Mouse (Mus musculus): ENCODE results near the gene Cfap99.

Cfap99 gene

GRCm38 (mm10) chr5:34278058-34278457, 10.3 kb upstream of the Cfap99 start:
- DNase-seq (ENCODE audit: low spot score in 2 of 2) = no peak

- DNase-seq (ENCODE audit: low spot score in 2 of 2) = no peak
Observed at GRCm38 (mm10) chr5:34279214-34279613, 9.2 kb upstream of the Cfap99 start.

GRCm38 (mm10) chr5:34280976-34281375, 7.4 kb upstream of the Cfap99 start:
- DNase-seq (ENCODE audit: low spot score in 2 of 2) = no peak

- DNase-seq (ENCODE audit: low spot score in 2 of 2) = no peak
Observed at GRCm38 (mm10) chr5:34283355-34283754, 5.0 kb upstream of the Cfap99 start.

GRCm38 (mm10) chr5:34284156-34284750, 4.1 kb upstream of the Cfap99 start:
- no peak for DNase-seq (ENCODE audit: low spot score in 2 of 2)

- no peak for DNase-seq (ENCODE audit: low spot score in 2 of 2)
Observed at GRCm38 (mm10) chr5:34285285-34285684, 3.1 kb upstream of the Cfap99 start.

- no peak for DNase-seq (ENCODE audit: low spot score in 2 of 2)
Observed at GRCm38 (mm10) chr5:34286516-34286915, 1.9 kb upstream of the Cfap99 start.

GRCm38 (mm10) chr5:34287001-34287837, 1.2 kb upstream of the Cfap99 start:
- no peak for DNase-seq (ENCODE audit: low spot score in 2 of 2)

GRCm38 (mm10) chr5:34287838-34288145, 608 bp upstream of the Cfap99 start:
- DNase-seq (ENCODE audit: low spot score in 2 of 2) = no peak

GRCm38 (mm10) chr5:34289286-34289685, 886 bp downstream of the Cfap99 start:
- no peak for DNase-seq (ENCODE audit: low spot score in 2 of 2)

- DNase-seq (ENCODE audit: low spot score in 2 of 2) = no peak
Observed at GRCm38 (mm10) chr5:34293363-34293762, 5.0 kb downstream of the Cfap99 start.

GRCm38 (mm10) chr5:34294696-34295095, 6.3 kb downstream of the Cfap99 start:
- DNase-seq (ENCODE audit: low spot score in 2 of 2) = no peak

GRCm38 (mm10) chr5:34295141-34295540, 6.7 kb downstream of the Cfap99 start:
- DNase-seq (ENCODE audit: low spot score in 2 of 2) = no peak

GRCm38 (mm10) chr5:34298061-34298460, 9.7 kb downstream of the Cfap99 start:
- no peak for DNase-seq (ENCODE audit: low spot score in 2 of 2)

- no peak for DNase-seq (ENCODE audit: low spot score in 2 of 2)
Observed at GRCm38 (mm10) chr5:34298937-34299535, 10.6 kb downstream of the Cfap99 start.

GRCm38 (mm10) chr5:34302377-34302776, 14.0 kb downstream of the Cfap99 start:
- DNase-seq (ENCODE audit: low spot score in 2 of 2) = no peak

GRCm38 (mm10) chr5:34309016-34309415, 20.6 kb downstream of the Cfap99 start:
- no peak for DNase-seq (ENCODE audit: low spot score in 2 of 2)

- no peak for DNase-seq (ENCODE audit: low spot score in 2 of 2)
Observed at GRCm38 (mm10) chr5:34319491-34320034, 31.2 kb downstream of the Cfap99 start.

GRCm38 (mm10) chr5:34321236-34321635, 32.8 kb downstream of the Cfap99 start:
- no peak for DNase-seq (ENCODE audit: low spot score in 2 of 2)

GRCm38 (mm10) chr5:34325286-34325685, 36.9 kb downstream of the Cfap99 start:
- DNase-seq (ENCODE audit: low spot score in 2 of 2) = no peak

GRCm38 (mm10) chr5:34326249-34326691, 37.9 kb downstream of the Cfap99 start:
- DNase-seq (ENCODE audit: low spot score in 2 of 2) = no peak

GRCm38 (mm10) chr5:34326875-34327576, 38.6 kb downstream of the Cfap99 start:
- DNase-seq (ENCODE audit: low spot score in 2 of 2) = no peak
